Mouse (Mus musculus) midbrain, postnatal 0 days (tissue): ENCODE measurements around the gene Atp10b. TPM values are rescaled to one million over a fixed set of nuclear protein-coding genes. Genes with fewer than 3 reads are reported as not detected.

Experiments used
- ATAC-seq: fragments of 200-750 bp; cut with Nextera tagmentation; 2 replicates; pipeline ENCODE4 v1.8.0; 2017; ENCODE audit warnings: moderate number of reproducible peaks, mild to moderate bottlenecking, moderate TSS enrichment, moderate library complexity; ENCODE audit not compliant: low FRiP score
- DNase-seq: peaks from one replicate; pipeline ENCODE4 v3.0.0-alpha.2; 2015; ENCODE audit warnings: low spot score
- H3K27ac ChIP-seq: fragments of 300-500 bp; sonication (generic); 2 replicates; pipeline ENCODE4 v1.5.1; 2014; ENCODE audit warnings: low read depth, mild to moderate bottlenecking, low read length, mixed read lengths
- H3K27me3 ChIP-seq: fragments of 300-500 bp; sonication (generic); 2 replicates; pipeline ENCODE4 v1.6.1; 2014; ENCODE audit warnings: low read length, control low read depth, mixed read lengths; ENCODE audit not compliant: insufficient read depth
- H3K36me3 ChIP-seq: fragments of 300-500 bp; sonication (generic); 2 replicates; pipeline ENCODE4 v1.6.1; 2014; ENCODE audit warnings: low read length, control low read depth, mixed read lengths; ENCODE audit not compliant: insufficient read depth
- H3K4me1 ChIP-seq: fragments of 300-500 bp; sonication (generic); 2 replicates; pipeline ENCODE4 v1.6.1; 2014; ENCODE audit warnings: mild to moderate bottlenecking, control low read depth, antibody characterized with exemption, low read length, mixed read lengths; ENCODE audit not compliant: insufficient read depth
- H3K4me2 ChIP-seq: fragments of 300-500 bp; sonication (generic); 2 replicates; pipeline ENCODE4 v1.6.1; 2014; ENCODE audit warnings: low read depth, mild to moderate bottlenecking, low read length, mixed read lengths; ENCODE audit not compliant: poor library complexity, severe bottlenecking
- H3K4me3 ChIP-seq: fragments of 300-500 bp; sonication (generic); 2 replicates; pipeline ENCODE4 v1.5.1; 2014; ENCODE audit warnings: low read depth, mild to moderate bottlenecking, low read length, moderate library complexity
- H3K9ac ChIP-seq: fragments of 300-500 bp; sonication (generic); replicated peaks from 2 replicates; pipeline ENCODE4 v1.6.1; 2014; ENCODE audit warnings: mild to moderate bottlenecking, low read length, moderate library complexity, mixed read lengths; ENCODE audit not compliant: poor library complexity, severe bottlenecking
- H3K9me3 ChIP-seq: fragments of 300-500 bp; sonication (generic); 2 replicates; pipeline ENCODE4 v1.6.1; 2016; ENCODE audit warnings: low read length, control low read depth
- CTCF ChIP-seq: IDR thresholded peaks from 2 replicates; pipeline ENCODE4 v1.5.1; 2016; ENCODE audit warnings: antibody characterized with exemption, mild to moderate bottlenecking
- WGBS: fragments of 180-500 bp; shearing (Covaris S2); extraction: QIAGEN DNeasy Blood & Tissue Kit; methylation state at CpG from one replicate; pipeline ENCODE4 v1.1.7; 2014; 5-methylcytosine and 5-hydroxymethylcytosine counted together
- polyA plus RNA-seq: library from polyadenylated mRNA; unstranded; fragments of >200 nt; fragmentation: Nextera tagmentation; extraction: Ambion mirVana; gene quantifications from 2 replicates; pipeline ENCODE4 v1.2.1, GENCODE M21; 2015
- total RNA-seq: library from RNA; depleted of rRNA; stranded (reverse); fragments of >200 nt; gene quantifications from 2 replicates; pipeline ENCODE4 v1.2.3, GENCODE M21; 2014

Atp10b gene
- total and polyA plus RNA-seq, 2 experiments from 2014 or later, result 0.33 to 1.8 TPM

- Histone ChIP-seq H3K4me1 (no peaks in the 10 kb centered on the region), H3K9ac (no peak overlapping the region), H3K9me3 (no peaks in the 10 kb centered on the region), H3K27ac (no peak overlapping the region), H3K4me2 (no peak overlapping the region), H3K27me3 (no peaks in the 10 kb centered on the region), H3K4me3 (no peak overlapping the region), H3K36me3 (no peaks in the 10 kb centered on the region)
- no peak for DNase-seq
- ATAC-seq, result no peak
- WGBS, result 50% methylated on average over 1 of the region's 1 CpGs
- TF ChIP-seq CTCF, result no peak
Observed at GRCm38 (mm10) chr11:43158814-43159213, 9.1 kb downstream of the Atp10b start.

- no peak overlapping the region for H3K4me2 ChIP-seq
- no peaks in the 10 kb centered on the region for H3K9me3 ChIP-seq
- H3K27me3 ChIP-seq, result no peaks in the 10 kb centered on the region
- no peaks in the 10 kb centered on the region for H3K4me1 ChIP-seq
- no peak overlapping the region for H3K4me3 ChIP-seq
- ATAC-seq (no peak), DNase-seq (peak; percentile 32)
- H3K36me3 ChIP-seq, result no peaks in the 10 kb centered on the region
- no peak overlapping the region for H3K27ac ChIP-seq
- H3K9ac ChIP-seq, result no peak overlapping the region
- 70% methylated on average over 9 of the region's 9 CpGs for WGBS
- no peak for TF ChIP-seq CTCF
Observed at GRCm38 (mm10) chr11:43160188-43160942, 10.7 kb downstream of the Atp10b start.

- no peak for ATAC-seq
- no peak for DNase-seq
- Histone ChIP-seq H3K27me3 (no peaks in the 10 kb centered on the region), H3K4me1 (no peaks in the 10 kb centered on the region), H3K4me2 (no peak overlapping the region), H3K9me3 (no peaks in the 10 kb centered on the region), H3K27ac (no peak overlapping the region), H3K4me3 (no peak overlapping the region), H3K36me3 (no peaks in the 10 kb centered on the region), H3K9ac (no peak overlapping the region)
- 89% methylated on average over 2 of the region's 2 CpGs for WGBS
- TF ChIP-seq CTCF, result no peak
Observed at GRCm38 (mm10) chr11:43170601-43171000, 20.9 kb downstream of the Atp10b start.

- Histone ChIP-seq H3K27me3 (no peaks in the 10 kb centered on the region), H3K9ac (no peak overlapping the region), H3K4me2 (no peak overlapping the region), H3K9me3 (no peaks in the 10 kb centered on the region), H3K36me3 (no peaks in the 10 kb centered on the region), H3K27ac (no peak overlapping the region), H3K4me3 (no peak overlapping the region), H3K4me1 (no peaks in the 10 kb centered on the region)
- DNase-seq, result no peak
- TF ChIP-seq CTCF, result no peak
- ATAC-seq, result no peak
- 84% methylated on average over 6 of the region's 6 CpGs for WGBS
Observed at GRCm38 (mm10) chr11:43174359-43175116, 24.9 kb downstream of the Atp10b start.

- Histone ChIP-seq H3K4me2 (no peak overlapping the region), H3K27me3 (no peaks in the 10 kb centered on the region), H3K4me1 (no peaks in the 10 kb centered on the region), H3K4me3 (no peak overlapping the region), H3K9me3 (no peaks in the 10 kb centered on the region), H3K9ac (no peak overlapping the region), H3K36me3 (no peaks in the 10 kb centered on the region), H3K27ac (no peak overlapping the region)
- ATAC-seq (no peak), DNase-seq (no peak)
- no peak for TF ChIP-seq CTCF
- 90% methylated on average over 2 of the region's 2 CpGs for WGBS
Observed at GRCm38 (mm10) chr11:43182401-43182800, 32.7 kb downstream of the Atp10b start.

- Histone ChIP-seq H3K9me3 (no peaks in the 10 kb centered on the region), H3K4me1 (no peaks in the 10 kb centered on the region), H3K27me3 (no peaks in the 10 kb centered on the region), H3K36me3 (no peaks in the 10 kb centered on the region), H3K4me2 (no peak overlapping the region), H3K4me3 (no peak overlapping the region), H3K9ac (no peak overlapping the region), H3K27ac (no peak overlapping the region)
- ATAC-seq (no peak), DNase-seq (peak; percentile 25)
- no peak for TF ChIP-seq CTCF
- WGBS, result 76% methylated on average over 1 of the region's 1 CpGs
Observed at GRCm38 (mm10) chr11:43182816-43183215, 33.1 kb downstream of the Atp10b start.
